Mouse (Mus musculus): ENCODE measurements around the gene S1pr1. TPM values are rescaled to one million over a fixed set of nuclear protein-coding genes. Genes with fewer than 3 reads are reported as not detected.
A peak's percentile ranks its signal among the peaks of the same experiment; 100 is the strongest.

The S1pr1 gene
- total and polyA plus RNA-seq, 2 experiments from 2014 or later: 40.9 to 61.1 TPM

DNA sequence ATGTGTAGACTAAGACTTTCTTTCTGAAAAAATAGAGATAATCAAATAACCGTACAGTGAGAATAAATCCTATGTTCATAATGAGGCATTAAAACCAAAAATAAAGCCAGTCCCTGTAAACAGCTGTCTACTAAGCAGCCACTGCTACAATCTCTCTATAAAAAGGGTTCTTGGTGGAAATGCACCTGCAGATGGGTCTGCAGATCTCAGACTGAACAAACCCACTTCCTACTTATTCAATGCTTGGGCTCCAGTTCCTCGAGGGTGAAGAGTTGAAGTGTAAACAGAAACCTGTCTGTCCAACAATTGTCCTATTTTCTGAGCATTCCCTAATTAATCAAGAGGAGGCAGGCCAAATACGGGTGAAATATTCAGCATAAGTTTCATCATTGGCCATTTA is 20.0 kb upstream of the S1pr1 start:
- no peak for TF ChIP-seq CTCF (IDR thresholded peaks at IDR 0.05; ENCODE audit: low read depth)
- DNase-seq (ENCODE audit: low spot score) (no peak), ATAC-seq (no peak)
- WGBS: 76% methylated on average over 3 of the region's 3 CpGs
- H3K4me1 ChIP-seq (ENCODE audit: insufficient read depth, low read length): peaks cover 4% of the 10 kb centered on the region; the same call in 1 of the 2 replicates
- H3K36me3 ChIP-seq (ENCODE audit: insufficient read depth, low read length): no peaks in the 10 kb centered on the region
- no peak overlapping the region for H3K4me3 ChIP-seq (ENCODE audit: low read length)
- no peak overlapping the region for H3K4me2 ChIP-seq (ENCODE audit: low read depth, low read length)
- no peaks in the 10 kb centered on the region for H3K27me3 ChIP-seq (ENCODE audit: insufficient read depth, low read length)
- no peaks in the 10 kb centered on the region for H3K9me3 ChIP-seq (ENCODE audit: low read length)
- no peak overlapping the region for H3K9ac ChIP-seq (replicated peaks; ENCODE audit: low read length)
- no peak overlapping the region for H3K27ac ChIP-seq

DNA sequence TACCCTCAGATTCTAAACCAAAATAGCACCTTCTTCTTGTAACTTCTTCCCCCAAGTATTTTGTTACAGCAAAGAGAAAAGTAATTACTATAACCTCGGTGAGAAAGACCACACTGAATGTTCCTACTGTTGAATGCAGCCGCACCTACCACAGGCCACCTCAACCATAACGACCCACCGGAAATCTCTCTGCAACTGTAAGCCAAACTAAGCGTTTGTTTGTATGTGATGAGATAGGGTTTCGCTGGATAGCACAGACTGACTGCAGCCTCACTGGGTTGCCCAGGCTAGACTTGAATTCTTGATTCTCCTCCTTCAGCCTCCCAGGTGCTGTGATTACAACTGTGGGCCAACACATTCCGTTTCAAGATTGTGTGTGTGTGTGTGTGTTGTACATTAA is 15.5 kb upstream of the S1pr1 start:
- WGBS: 97% methylated on average over 7 of the region's 7 CpGs
- Histone ChIP-seq H3K4me1 (ENCODE audit: insufficient read depth, low read length) (no peaks in the 10 kb centered on the region), H3K4me2 (ENCODE audit: low read depth, low read length) (no peak overlapping the region), H3K27ac (no peak overlapping the region), H3K9me3 (ENCODE audit: low read length) (no peaks in the 10 kb centered on the region), H3K9ac (replicated peaks; ENCODE audit: low read length) (no peak overlapping the region), H3K27me3 (ENCODE audit: insufficient read depth, low read length) (no peaks in the 10 kb centered on the region), H3K4me3 (ENCODE audit: low read length) (no peak overlapping the region), H3K36me3 (ENCODE audit: insufficient read depth, low read length) (no peaks in the 10 kb centered on the region)
- TF ChIP-seq CTCF (IDR thresholded peaks at IDR 0.05; ENCODE audit: low read depth): no peak
- ATAC-seq (no peak), DNase-seq (ENCODE audit: low spot score) (no peak)

DNA sequence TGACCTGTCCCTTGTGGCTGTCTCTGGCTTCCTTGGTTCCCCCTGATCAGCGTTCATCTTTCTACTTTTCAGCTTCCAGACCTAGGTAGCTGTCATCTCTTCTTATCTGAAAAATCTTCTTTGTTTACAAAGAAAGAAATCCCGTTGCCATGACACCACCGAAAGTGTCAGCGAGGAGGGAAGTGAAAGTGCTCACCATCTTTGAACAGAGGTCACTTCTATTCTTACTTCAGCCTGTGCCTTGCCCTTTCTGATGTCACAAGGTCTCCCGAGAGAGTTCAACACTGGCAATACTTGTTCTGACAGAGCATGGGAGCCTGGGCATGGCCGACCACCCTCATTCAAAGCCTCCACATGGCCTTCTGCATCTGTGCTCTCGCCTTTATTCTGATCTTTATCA is 14.3 kb upstream of the S1pr1 start:
- no peak for TF ChIP-seq CTCF (IDR thresholded peaks at IDR 0.05; ENCODE audit: low read depth)
- Histone ChIP-seq H3K4me2 (ENCODE audit: low read depth, low read length) (no peak overlapping the region), H3K27me3 (ENCODE audit: insufficient read depth, low read length) (no peaks in the 10 kb centered on the region), H3K9ac (replicated peaks; ENCODE audit: low read length) (no peak overlapping the region), H3K27ac (no peak overlapping the region), H3K4me3 (ENCODE audit: low read length) (no peak overlapping the region), H3K9me3 (ENCODE audit: low read length) (no peaks in the 10 kb centered on the region), H3K36me3 (ENCODE audit: insufficient read depth, low read length) (no peaks in the 10 kb centered on the region), H3K4me1 (ENCODE audit: insufficient read depth, low read length) (no peaks in the 10 kb centered on the region)
- 67% methylated on average over 7 of the region's 7 CpGs for WGBS
- DNase-seq (ENCODE audit: low spot score) (no peak), ATAC-seq (no peak)

- WGBS: 42% methylated on average over 3 of the region's 3 CpGs
- H3K36me3 ChIP-seq (ENCODE audit: insufficient read depth, low read length): no peaks in the 10 kb centered on the region
- H3K9me3 ChIP-seq (ENCODE audit: low read length): no peaks in the 10 kb centered on the region
- no peaks in the 10 kb centered on the region for H3K27me3 ChIP-seq (ENCODE audit: insufficient read depth, low read length)
- DNase-seq (ENCODE audit: low spot score) (no peak), ATAC-seq (no peak)
- no peak for TF ChIP-seq CTCF (IDR thresholded peaks at IDR 0.05; ENCODE audit: low read depth)
- no peak overlapping the region for H3K4me3 ChIP-seq (ENCODE audit: low read length)
- H3K27ac ChIP-seq: no peak overlapping the region
- no peaks in the 10 kb centered on the region for H3K4me1 ChIP-seq (ENCODE audit: insufficient read depth, low read length)
- no peak overlapping the region for H3K4me2 ChIP-seq (ENCODE audit: low read depth, low read length)
- H3K9ac ChIP-seq (replicated peaks; ENCODE audit: low read length): no peak overlapping the region
Observed at GRCm38 (mm10) chr3:115728211-115728610, 13.3 kb upstream of the S1pr1 start.

- ATAC-seq (no peak), DNase-seq (ENCODE audit: low spot score) (no peak)
- Histone ChIP-seq H3K27ac (no peak overlapping the region), H3K9me3 (ENCODE audit: low read length) (no peaks in the 10 kb centered on the region), H3K4me2 (ENCODE audit: low read depth, low read length) (no peak overlapping the region), H3K4me1 (ENCODE audit: insufficient read depth, low read length) (0 out of 2 replicates have a peak, but pooled peaks cover 3% of the 10 kb centered on the region), H3K36me3 (ENCODE audit: insufficient read depth, low read length) (no peaks in the 10 kb centered on the region), H3K9ac (replicated peaks; ENCODE audit: low read length) (no peak overlapping the region), H3K4me3 (ENCODE audit: low read length) (no peak overlapping the region), H3K27me3 (ENCODE audit: insufficient read depth, low read length) (no peaks in the 10 kb centered on the region; the same call in 1 of the 2 replicates)
- no peak for TF ChIP-seq CTCF (IDR thresholded peaks at IDR 0.05; ENCODE audit: low read depth)
- 87% methylated on average over 6 of the region's 6 CpGs for WGBS
Observed at GRCm38 (mm10) chr3:115718886-115719285, 4.0 kb upstream of the S1pr1 start.

GRCm38 (mm10) chr3:115715900-115716515 is 1.1 kb upstream of the S1pr1 start:
- Histone ChIP-seq H3K4me2 (ENCODE audit: low read depth, low read length) (peak overlapping the region; percentile 90), H3K36me3 (ENCODE audit: insufficient read depth, low read length) (no peaks in the 10 kb centered on the region), H3K4me3 (ENCODE audit: low read length) (peak overlapping the region; percentile 58; the same call in 1 of the 2 replicates), H3K27ac (peak overlapping the region; percentile 82; the same call in 1 of the 2 replicates), H3K27me3 (ENCODE audit: insufficient read depth, low read length) (no peaks in the 10 kb centered on the region; the same call in 1 of the 2 replicates), H3K9ac (replicated peaks; ENCODE audit: low read length) (peak overlapping the region; percentile 59; the same call in 1 of the 2 replicates), H3K4me1 (ENCODE audit: insufficient read depth, low read length) (peaks cover 4% of the 10 kb centered on the region; the same call in 1 of the 2 replicates), H3K9me3 (ENCODE audit: low read length) (no peaks in the 10 kb centered on the region)
- TF ChIP-seq CTCF (IDR thresholded peaks at IDR 0.05; ENCODE audit: low read depth): no peak
- no peak for DNase-seq (ENCODE audit: low spot score)
- no peak for ATAC-seq
- 90% methylated on average over 3 of the region's 3 CpGs for WGBS

- Histone ChIP-seq H3K4me2 (ENCODE audit: low read depth, low read length) (peak overlapping the region; percentile 90), H3K27me3 (ENCODE audit: insufficient read depth, low read length) (no peaks in the 10 kb centered on the region; the same call in 1 of the 2 replicates), H3K27ac (peak overlapping the region; percentile 82), H3K9me3 (ENCODE audit: low read length) (no peaks in the 10 kb centered on the region), H3K4me3 (ENCODE audit: low read length) (peak overlapping the region; percentile 58), H3K9ac (replicated peaks; ENCODE audit: low read length) (peak overlapping the region; percentile 59), H3K36me3 (ENCODE audit: insufficient read depth, low read length) (no peaks in the 10 kb centered on the region), H3K4me1 (ENCODE audit: insufficient read depth, low read length) (peaks cover 4% of the 10 kb centered on the region; the same call in 1 of the 2 replicates)
- 5% methylated on average over 5 of the region's 5 CpGs for WGBS
- DNase-seq (ENCODE audit: low spot score): peak; percentile 27
- ATAC-seq: no peak
- no peak for TF ChIP-seq CTCF (IDR thresholded peaks at IDR 0.05; ENCODE audit: low read depth)
Observed at GRCm38 (mm10) chr3:115714049-115714435, 830 bp downstream of the S1pr1 start.
